Mouse (Mus musculus) heart, embryonic 14.5 days (tissue): ENCODE data around the gene Ctag2. TPM values are rescaled to one million over a fixed set of nuclear protein-coding genes. Genes with fewer than 3 reads are reported as not detected.

Experiments used
- ATAC-seq: fragments of 200-750 bp; cut with Nextera tagmentation; 2 replicates; pipeline ENCODE4 v1.8.0; 2017; ENCODE audit warnings: low read depth, moderate TSS enrichment; ENCODE audit not compliant: insufficient number of reproducible peaks, insufficient read depth, low FRiP score
- H3K27ac ChIP-seq, 2 experiments: fragments of 200-500 bp in 1 of 2; fragments of 300-500 bp in 1 of 2; sonication (generic) in 1 of 2; replicated peaks in 1 of 2; 2 replicates each; pipeline ENCODE4 v1.5.1; 2012 to 2014; ENCODE audit warnings: low read depth in 2 of 2, low read length in 2 of 2, control low read depth in 1 of 2, mild to moderate bottlenecking in 1 of 2, mixed read lengths in 1 of 2; ENCODE audit not compliant: control insufficient read depth in 1 of 2, insufficient read depth in 1 of 2
- H3K27me3 ChIP-seq: fragments of 300-500 bp; sonication (generic); 2 replicates; pipeline ENCODE4 v1.6.1; 2014; ENCODE audit warnings: mild to moderate bottlenecking, low read length, control low read depth; ENCODE audit not compliant: control insufficient read depth, insufficient read depth
- H3K36me3 ChIP-seq: fragments of 300-500 bp; sonication (generic); 2 replicates; pipeline ENCODE4 v1.6.1; 2014; ENCODE audit warnings: mild to moderate bottlenecking, control low read depth, low read length, mixed read lengths; ENCODE audit not compliant: control insufficient read depth, insufficient read depth
- H3K4me1 ChIP-seq, 2 experiments: fragments of 200-500 bp in 1 of 2; fragments of 300-500 bp in 1 of 2; sonication (generic) in 1 of 2; 2 replicates each; pipeline ENCODE4 v1.6.1; 2012 to 2014; ENCODE audit warnings: low read length in 2 of 2, control low read depth in 1 of 2, mixed read lengths in 1 of 2; ENCODE audit not compliant: control insufficient read depth in 2 of 2, insufficient read depth in 2 of 2
- H3K4me2 ChIP-seq: fragments of 300-500 bp; sonication (generic); 2 replicates; pipeline ENCODE4 v1.6.1; 2014; ENCODE audit warnings: mild to moderate bottlenecking, low read length
- H3K4me3 ChIP-seq, 2 experiments: fragments of 200-500 bp in 1 of 2; fragments of 300-500 bp in 1 of 2; sonication (generic) in 1 of 2; 2 replicates each; pipeline ENCODE4 v1.5.1; 2012 to 2014; ENCODE audit warnings: low read length in 2 of 2, mild to moderate bottlenecking in 2 of 2, control low read depth in 1 of 2, low read depth in 1 of 2, moderate library complexity in 1 of 2; ENCODE audit not compliant: control insufficient read depth in 1 of 2, insufficient read depth in 1 of 2
- H3K9ac ChIP-seq: fragments of 300-500 bp; sonication (generic); 2 replicates; pipeline ENCODE4 v1.6.1; 2014; ENCODE audit warnings: mild to moderate bottlenecking, low read length
- H3K9me3 ChIP-seq: fragments of 300-500 bp; sonication (generic); 2 replicates; pipeline ENCODE4 v1.6.1; 2016; ENCODE audit warnings: low read length, control low read depth; ENCODE audit not compliant: control insufficient read depth
- WGBS: fragments of 180-500 bp; shearing (Covaris S2); extraction: QIAGEN DNeasy Blood & Tissue Kit; methylation state at CpG from one replicate; pipeline ENCODE4 v1.1.7; 2014; 5-methylcytosine and 5-hydroxymethylcytosine counted together
- polyA plus RNA-seq: library from polyadenylated mRNA; unstranded; fragments of >200 nt; fragmentation: Nextera tagmentation; extraction: Ambion mirVana; gene quantifications from 2 replicates; pipeline ENCODE4 v1.2.1, GENCODE M21; 2014

Gene Ctag2
- not detected in 2 replicates for polyA plus RNA-seq

GRCm38 (mm10) chrX:65047344-65047743 lies at the start of gene Ctag2:
Ctag2 (plus strand) TSS chrX:65047644.
- no peak within 1 kb of the TSS for H3K4me2 ChIP-seq
- no peaks in the 10 kb centered on the region for H3K9me3 ChIP-seq
- no peak within 1 kb of the TSS for H3K27ac ChIP-seq
- no peak for ATAC-seq
- H3K4me1 ChIP-seq = no peaks in the 10 kb centered on the region
- WGBS = 81% methylated on average over 7 of the region's 7 CpGs
- H3K36me3 ChIP-seq = no peaks in the 10 kb centered on the region
- H3K27me3 ChIP-seq = no peaks in the 10 kb centered on the region
- no peak within 1 kb of the TSS for H3K4me3 ChIP-seq
- H3K9ac ChIP-seq = no peak within 1 kb of the TSS
